8 mouse cellular contexts compared by ENCODE assay signal in genomic region chr1:60860357-60860946, GRCm38 (mm10). TPM values are rescaled to one million over a fixed set of nuclear protein-coding genes. Genes with fewer than 3 reads are reported as not detected.
DNase-seq lines count a peak whose midpoint lies in the region; ATAC-seq and TF ChIP-seq lines count a peak whose summit lies in the region.

No protein-coding gene starts in this region.

- peak overlapping the region; percentile 65 for H3K9ac ChIP-seq in hindbrain, embryonic 13.5 days
- peak overlapping the region; percentile 60 for H3K9ac ChIP-seq in neural tube, embryonic 15.5 days (replicated peaks)

- H3K4me2 ChIP-seq in hindbrain, embryonic 13.5 days, result peak overlapping the region; percentile 58
- H3K4me2 ChIP-seq in neural tube, embryonic 15.5 days, result peak overlapping the region; percentile 58

- no peaks in the 10 kb centered on the region for H3K9me3 ChIP-seq in hindbrain, embryonic 13.5 days
- H3K9me3 ChIP-seq in neural tube, embryonic 15.5 days (replicated peaks), result no peaks in the 10 kb centered on the region

- H3K27ac ChIP-seq in embryonic fibroblast, embryonic 13.5 days (ENCODE audit: insufficient read depth, low read length), result peak overlapping the region; percentile 49
- H3K27ac ChIP-seq in hindbrain, embryonic 13.5 days, result peak overlapping the region; percentile 88
- H3K27ac ChIP-seq in neural tube, embryonic 15.5 days (replicated peaks), result peak overlapping the region; percentile 84

- WGBS in hindbrain, embryonic 13.5 days, result 19% methylated on average over 3 of the region's 3 CpGs
- WGBS in lung, adult 2 months, result 9% methylated on average over 3 of the region's 3 CpGs
- WGBS in neural tube, embryonic 15.5 days, result 4% methylated on average over 3 of the region's 3 CpGs

- TF ChIP-seq CTCF in embryonic fibroblast, embryonic 13.5 days (IDR thresholded peaks at IDR 0.05; ENCODE audit: borderline replicate concordance, insufficient read depth, low read length), result no peak
- peak; percentile 31; the same call in 1 of the 2 replicates for TF ChIP-seq CTCF in lung, adult 2 months (IDR thresholded peaks at IDR 0.05; ENCODE audit: insufficient read depth, low read length)

- H3K4me3 ChIP-seq in embryonic fibroblast, embryonic 13.5 days (ENCODE audit: insufficient read depth, low read length), result no peak overlapping the region
- H3K4me3 ChIP-seq in hindbrain, embryonic 13.5 days, result peak overlapping the region; percentile 33
- H3K4me3 ChIP-seq in lung, adult 2 months (replicated peaks; ENCODE audit: extremely low read depth, low read depth, low read length), result no peak overlapping the region
- peak overlapping the region; percentile 34 for H3K4me3 ChIP-seq in neural tube, embryonic 15.5 days (replicated peaks)

- peaks cover 11% of the 10 kb centered on the region for H3K4me1 ChIP-seq in embryonic fibroblast, embryonic 13.5 days (ENCODE audit: control insufficient read depth, insufficient read depth, low read length)
- peaks cover 38% of the 10 kb centered on the region for H3K4me1 ChIP-seq in hindbrain, embryonic 13.5 days (replicated peaks)
- peaks cover 6% of the 10 kb centered on the region for H3K4me1 ChIP-seq in lung, adult 2 months (ENCODE audit: control insufficient read depth, insufficient read depth, low read length)
- peaks cover 24% of the 10 kb centered on the region for H3K4me1 ChIP-seq in neural tube, embryonic 15.5 days

- no peak for TF ChIP-seq POLR2A in embryonic fibroblast, embryonic 13.5 days (IDR thresholded peaks at IDR 0.05; ENCODE audit: low read depth, low read length)
- TF ChIP-seq POLR2A in lung, adult 2 months (IDR thresholded peaks at IDR 0.05; ENCODE audit: borderline replicate concordance, extremely low read depth, low read depth, low read length), result no peak

- DNase-seq in left cerebral cortex, postnatal 25 days (ENCODE audit: low spot score in 2 of 2), result peak; percentile 50 to 62
- DNase-seq in left cerebral cortex, adult 9 months (ENCODE audit: low spot score in 2 of 2), result no peak
- peak; percentile 80 for DNase-seq in R1 (ENCODE audit: low read depth, low spot score)
- peak; percentile 38 for DNase-seq in lung, adult 2 months
- no peak for DNase-seq in gastrocnemius, postnatal 25 days

- peak; percentile 85 for ATAC-seq in hindbrain, embryonic 13.5 days (ENCODE audit: low FRiP score)
- ATAC-seq in neural tube, embryonic 15.5 days (ENCODE audit: low FRiP score), result peak; percentile 88

- H3K36me3 ChIP-seq in hindbrain, embryonic 13.5 days, result no peaks in the 10 kb centered on the region
- no peaks in the 10 kb centered on the region for H3K36me3 ChIP-seq in neural tube, embryonic 15.5 days

- intact Hi-C loops in left cerebral cortex, postnatal 25 days (cut with DNase I), result loop anchor here (5.0 to 10.0 kb wide), 6 partner anchors 293 to 756 kb away; partner anchors contain the start of genes Abi2, Cyp20a1 and Raph1

- H3K27me3 ChIP-seq in hindbrain, embryonic 13.5 days, result no peaks in the 10 kb centered on the region
- H3K27me3 ChIP-seq in neural tube, embryonic 15.5 days (replicated peaks), result no peaks in the 10 kb centered on the region

RNA-seq across cellular contexts. Expression of gene Ctla4, which starts 26.3 kb away (rescaled TPM):
- not detected for total RNA-seq in left cerebral cortex, postnatal 25 days (2021)
- polyA plus RNA-seq in embryonic fibroblast, embryonic 13.5 days (2011; ENCODE audit: insufficient read length, low read depth, missing spikeins), result not detected in 2 replicates
- polyA plus RNA-seq in hindbrain, embryonic 13.5 days (2015; fragmentation: Nextera tagmentation; extraction: Ambion mirVana), result not detected in 2 replicates
- 0.18 and 0.19 TPM in 2 replicates for polyA plus RNA-seq in lung, adult 2 months (2012; rRNA removed)
- 5.5 TPM in 1 of 2 replicates, not detected in the other for polyA plus RNA-seq in neural tube, embryonic 15.5 days (2015; fragmentation: Nextera tagmentation; extraction: Ambion mirVana)
- total RNA-seq in gastrocnemius, postnatal 25 days (2021), result not detected

Comparison
In these comparisons a context has a peak if more than half of its experiments do, and no peak if none do; other contexts are left out.
1. DNase-seq: peak in left cerebral cortex, postnatal 25 days (2 of 2), R1 (single experiment) and lung, adult 2 months (single experiment); none in left cerebral cortex, adult 9 months (0 of 2) and gastrocnemius, postnatal 25 days (single experiment).
2. H3K4me3 ChIP-seq: peak in hindbrain, embryonic 13.5 days (single experiment) and neural tube, embryonic 15.5 days (single experiment); none in embryonic fibroblast, embryonic 13.5 days (single experiment) and lung, adult 2 months (single experiment).
3. Peak in every context shown above with its lines, with median percentiles within 50 percentile points of each other: H3K27ac ChIP-seq.